Mouse (Mus musculus) hindbrain, embryonic 10.5 days (tissue): ENCODE data around the gene Dzip1l. TPM values are rescaled to one million over a fixed set of nuclear protein-coding genes. Genes with fewer than 3 reads are reported as not detected.
A peak's percentile ranks its signal among the peaks of the same experiment; 100 is the strongest.

ENCODE experiments used
- DNase-seq: peaks from one replicate; pipeline ENCODE4 v3.0.0-alpha.2; 2017; ENCODE audit warnings: low spot score
- H3K27ac ChIP-seq: fragments of 300-500 bp; sonication (generic); 2 replicates; pipeline ENCODE4 v1.5.1; 2016; ENCODE audit warnings: mild to moderate bottlenecking, moderate library complexity
- H3K27me3 ChIP-seq: fragments of 300-500 bp; sonication (generic); 2 replicates; pipeline ENCODE4 v1.6.1; 2016; ENCODE audit warnings: mild to moderate bottlenecking; ENCODE audit not compliant: poor library complexity, insufficient read depth, severe bottlenecking
- H3K36me3 ChIP-seq: fragments of 300-500 bp; sonication (generic); 2 replicates; pipeline ENCODE4 v1.6.1; 2016; ENCODE audit warnings: mild to moderate bottlenecking, moderate library complexity
- H3K4me1 ChIP-seq: fragments of 300-500 bp; sonication (generic); replicated peaks from 2 replicates; pipeline ENCODE4 v1.6.1; 2016; ENCODE audit warnings: mild to moderate bottlenecking
- H3K4me3 ChIP-seq: fragments of 300-500 bp; sonication (generic); 2 replicates; pipeline ENCODE4 v1.5.1; 2016; ENCODE audit warnings: mild to moderate bottlenecking, moderate library complexity
- H3K9me3 ChIP-seq: fragments of 300-500 bp; sonication (generic); 2 replicates; pipeline ENCODE4 v1.6.1; 2016; ENCODE audit warnings: mild to moderate bottlenecking, moderate library complexity
- WGBS: fragments of 180-500 bp; shearing (Covaris S2); methylation state at CpG from one replicate; pipeline ENCODE4 v1.1.7; 2016; 5-methylcytosine and 5-hydroxymethylcytosine counted together
- polyA plus RNA-seq: library from polyadenylated mRNA; unstranded; fragments of >200 nt; fragmentation: Nextera tagmentation; extraction: Ambion mirVana; gene quantifications from 2 replicates; pipeline ENCODE4 v1.2.1, GENCODE M21; 2016

Dzip1l gene
- polyA plus RNA-seq, 1 experiment from 2014 or later = 26.8 TPM

GRCm38 (mm10) chr9:99662887-99663286 is 33.6 kb downstream of the Dzip1l start:
- 93% methylated on average over 10 of the region's 10 CpGs for WGBS
- Histone ChIP-seq H3K27me3 (no peaks in the 10 kb centered on the region), H3K27ac (no peak overlapping the region), H3K4me3 (no peak overlapping the region), H3K36me3 (peaks cover 86% of the 10 kb centered on the region), H3K4me1 (no peaks in the 10 kb centered on the region), H3K9me3 (no peaks in the 10 kb centered on the region)
- no peak for DNase-seq

- no peaks in the 10 kb centered on the region for H3K4me1 ChIP-seq
- WGBS = 81% methylated on average over 8 of the region's 8 CpGs
- H3K9me3 ChIP-seq = peaks cover 5% of the 10 kb centered on the region; the same call in 1 of the 2 replicates
- H3K27ac ChIP-seq = no peak overlapping the region
- peaks cover 89% of the 10 kb centered on the region for H3K36me3 ChIP-seq
- DNase-seq = no peak
- H3K4me3 ChIP-seq = no peak overlapping the region
- no peaks in the 10 kb centered on the region for H3K27me3 ChIP-seq
Observed at GRCm38 (mm10) chr9:99667596-99667995, 38.3 kb downstream of the Dzip1l start.

- peaks cover 59% of the 10 kb centered on the region for H3K36me3 ChIP-seq
- DNase-seq = no peak
- WGBS = 53% methylated on average over 2 of the region's 2 CpGs
Observed at GRCm38 (mm10) chr9:99671603-99672002, 42.3 kb downstream of the Dzip1l start.

GRCm38 (mm10) chr9:99675714-99676113 is 46.4 kb downstream of the Dzip1l start:
- Histone ChIP-seq H3K4me1 (no peaks in the 10 kb centered on the region), H3K27me3 (no peaks in the 10 kb centered on the region), H3K4me3 (no peak overlapping the region), H3K36me3 (peaks cover 18% of the 10 kb centered on the region; the same call in 1 of the 2 replicates), H3K27ac (no peak overlapping the region), H3K9me3 (no peaks in the 10 kb centered on the region)
- 90% methylated on average over 3 of the region's 3 CpGs for WGBS
- no peak for DNase-seq

More at GRCm38 (mm10) chr9:99671603-99672002, 42.3 kb downstream of the Dzip1l start:
- Histone ChIP-seq H3K9me3 (peaks cover 5% of the 10 kb centered on the region; the same call in 1 of the 2 replicates), H3K4me1 (no peaks in the 10 kb centered on the region), H3K4me3 (no peak overlapping the region), H3K27me3 (no peaks in the 10 kb centered on the region), H3K27ac (no peak overlapping the region)

DNA sequence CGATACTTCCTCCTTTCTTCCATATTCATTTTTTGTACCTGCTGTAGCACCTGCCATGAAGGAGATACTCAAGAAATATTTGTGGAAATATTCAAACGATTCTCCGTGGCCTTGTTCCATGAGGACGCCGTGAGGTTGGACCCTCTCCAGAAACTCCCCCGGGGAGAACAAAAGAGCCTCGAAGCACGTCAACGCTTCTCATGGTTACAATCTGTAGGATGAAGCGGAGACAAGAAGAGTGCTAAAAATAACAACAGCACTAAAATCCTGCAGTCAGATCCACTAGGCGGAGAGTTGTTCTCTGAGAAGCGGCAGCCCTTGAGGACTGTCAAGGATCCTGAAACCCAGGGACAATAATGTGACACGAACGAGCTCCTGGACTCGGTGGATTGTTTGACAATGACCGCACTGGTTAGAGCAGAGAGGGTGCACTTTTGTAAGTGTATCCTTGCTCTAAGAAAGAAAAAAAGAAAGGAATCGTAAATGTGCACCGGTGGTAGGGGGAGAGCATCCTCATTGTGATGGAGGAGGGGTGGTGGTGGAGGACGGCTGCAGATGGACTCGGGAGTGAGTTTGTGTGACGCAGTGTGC is 52.8 kb downstream of the Dzip1l start:
- 87% methylated on average over 21 of the region's 21 CpGs for WGBS
- DNase-seq = no peak
- no peak overlapping the region for H3K27ac ChIP-seq
- no peak overlapping the region for H3K4me3 ChIP-seq
- H3K9me3 ChIP-seq = no peaks in the 10 kb centered on the region
- no peaks in the 10 kb centered on the region for H3K36me3 ChIP-seq
- H3K4me1 ChIP-seq = peaks cover 4% of the 10 kb centered on the region
- no peaks in the 10 kb centered on the region for H3K27me3 ChIP-seq

DNA sequence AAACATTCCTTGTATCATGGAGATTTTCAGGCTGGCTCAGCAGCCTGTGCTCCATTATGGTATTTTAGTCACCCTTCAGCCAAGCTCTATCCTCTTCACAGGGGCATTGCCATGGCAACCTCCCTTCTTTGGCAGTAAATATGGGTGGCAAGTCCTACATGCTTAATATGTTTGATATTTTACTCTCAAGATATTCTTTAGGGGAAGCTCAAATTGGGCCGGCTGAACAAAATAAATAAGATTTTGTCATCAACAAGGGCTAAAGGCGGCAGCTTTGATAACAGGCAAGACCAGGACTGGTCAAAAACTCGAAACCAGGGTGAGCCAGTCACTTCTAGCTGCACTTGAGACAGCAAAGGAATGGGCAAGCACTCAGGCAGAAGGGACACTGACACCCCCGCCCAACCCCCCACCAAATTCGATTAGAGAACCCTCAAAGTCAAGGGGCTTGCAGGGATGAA is 55.8 kb downstream of the Dzip1l start:
- Histone ChIP-seq H3K36me3 (no peaks in the 10 kb centered on the region), H3K4me1 (peaks cover 4% of the 10 kb centered on the region), H3K9me3 (no peaks in the 10 kb centered on the region), H3K4me3 (no peak overlapping the region), H3K27me3 (no peaks in the 10 kb centered on the region), H3K27ac (no peak overlapping the region)
- no peak for DNase-seq
- WGBS = 74% methylated on average over 5 of the region's 5 CpGs

GRCm38 (mm10) chr9:99685536-99686231 is 56.4 kb downstream of the Dzip1l start:
- H3K4me1 ChIP-seq = peaks cover 4% of the 10 kb centered on the region
- H3K27ac ChIP-seq = no peak overlapping the region
- WGBS = 76% methylated on average over 5 of the region's 5 CpGs
- H3K4me3 ChIP-seq = no peak overlapping the region
- H3K36me3 ChIP-seq = no peaks in the 10 kb centered on the region
- H3K9me3 ChIP-seq = no peaks in the 10 kb centered on the region
- no peaks in the 10 kb centered on the region for H3K27me3 ChIP-seq
- DNase-seq = no peak

DNA sequence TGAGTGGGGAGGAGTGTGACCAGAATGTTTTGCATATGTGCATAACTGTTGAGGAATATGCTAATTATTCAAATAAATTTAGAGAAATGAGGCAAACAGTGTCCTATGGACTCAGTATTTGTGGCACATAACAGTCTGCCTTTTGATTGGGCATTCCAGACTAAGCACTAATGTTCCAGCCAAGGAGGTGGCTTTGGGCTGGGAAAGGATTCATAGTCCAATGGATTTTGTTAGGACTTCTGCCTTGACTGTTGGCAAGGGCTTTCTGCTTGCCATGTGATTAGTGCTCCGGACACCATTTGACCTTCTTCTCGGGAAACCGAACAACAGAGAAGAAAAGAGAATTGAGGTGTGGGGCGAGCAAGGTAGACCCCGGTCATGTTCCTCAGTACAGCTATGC is 60.5 kb downstream of the Dzip1l start:
- WGBS = 96% methylated on average over 5 of the region's 5 CpGs
- no peaks in the 10 kb centered on the region for H3K9me3 ChIP-seq
- DNase-seq = no peak
- H3K27me3 ChIP-seq = no peaks in the 10 kb centered on the region
- no peak overlapping the region for H3K27ac ChIP-seq
- no peak overlapping the region for H3K4me3 ChIP-seq
- H3K4me1 ChIP-seq = peaks cover 4% of the 10 kb centered on the region
- H3K36me3 ChIP-seq = no peaks in the 10 kb centered on the region

DNA sequence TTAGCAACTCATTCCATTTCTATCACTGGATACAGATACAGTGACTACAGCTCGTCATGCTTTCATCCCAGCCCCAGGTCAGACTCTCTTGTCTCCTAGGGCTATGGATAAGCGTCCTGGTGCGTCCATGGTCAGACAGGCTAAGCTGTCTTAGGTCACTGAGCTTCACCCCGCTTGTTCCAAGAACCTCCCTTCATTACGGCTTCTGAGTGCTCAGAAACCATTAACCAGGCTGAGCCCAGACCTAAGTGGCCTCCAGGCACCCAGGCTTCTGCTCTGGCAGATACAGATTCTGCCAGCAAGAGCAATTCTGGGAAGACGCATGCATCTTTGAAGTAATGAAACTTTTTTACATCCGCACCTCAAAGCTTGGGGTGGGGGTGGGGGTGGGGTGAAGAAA is 61.1 kb downstream of the Dzip1l start:
- Histone ChIP-seq H3K36me3 (no peaks in the 10 kb centered on the region), H3K9me3 (no peaks in the 10 kb centered on the region), H3K27me3 (no peaks in the 10 kb centered on the region), H3K27ac (no peak overlapping the region), H3K4me3 (no peak overlapping the region), H3K4me1 (peaks cover 2% of the 10 kb centered on the region)
- DNase-seq = no peak
- 87% methylated on average over 7 of the region's 7 CpGs for WGBS

DNA sequence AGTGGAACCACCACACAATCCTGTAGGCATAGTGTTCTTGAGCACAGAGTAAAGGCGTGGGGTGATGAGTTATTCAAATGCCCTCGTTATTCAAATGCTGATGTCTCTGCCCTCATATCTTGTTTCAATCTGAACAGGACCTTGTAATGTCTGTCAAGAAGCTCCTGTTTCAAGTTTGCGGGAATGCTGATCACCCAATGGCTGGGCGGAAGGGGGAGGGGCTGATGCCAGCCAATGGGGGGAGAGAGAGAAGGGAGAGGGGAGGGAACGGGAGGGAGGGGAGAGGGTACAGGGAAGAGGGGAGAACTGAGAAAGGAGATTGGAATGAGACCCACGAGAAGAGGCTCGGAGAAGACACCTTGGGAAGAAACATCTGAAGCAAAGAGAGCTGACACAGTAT is 65.7 kb downstream of the Dzip1l start:
- WGBS = 64% methylated on average over 7 of the region's 7 CpGs
- DNase-seq = peak; percentile 9
- no peaks in the 10 kb centered on the region for H3K4me1 ChIP-seq
- H3K9me3 ChIP-seq = no peaks in the 10 kb centered on the region
- no peaks in the 10 kb centered on the region for H3K27me3 ChIP-seq
- H3K27ac ChIP-seq = no peak overlapping the region
- H3K4me3 ChIP-seq = no peak overlapping the region
- no peaks in the 10 kb centered on the region for H3K36me3 ChIP-seq

DNA sequence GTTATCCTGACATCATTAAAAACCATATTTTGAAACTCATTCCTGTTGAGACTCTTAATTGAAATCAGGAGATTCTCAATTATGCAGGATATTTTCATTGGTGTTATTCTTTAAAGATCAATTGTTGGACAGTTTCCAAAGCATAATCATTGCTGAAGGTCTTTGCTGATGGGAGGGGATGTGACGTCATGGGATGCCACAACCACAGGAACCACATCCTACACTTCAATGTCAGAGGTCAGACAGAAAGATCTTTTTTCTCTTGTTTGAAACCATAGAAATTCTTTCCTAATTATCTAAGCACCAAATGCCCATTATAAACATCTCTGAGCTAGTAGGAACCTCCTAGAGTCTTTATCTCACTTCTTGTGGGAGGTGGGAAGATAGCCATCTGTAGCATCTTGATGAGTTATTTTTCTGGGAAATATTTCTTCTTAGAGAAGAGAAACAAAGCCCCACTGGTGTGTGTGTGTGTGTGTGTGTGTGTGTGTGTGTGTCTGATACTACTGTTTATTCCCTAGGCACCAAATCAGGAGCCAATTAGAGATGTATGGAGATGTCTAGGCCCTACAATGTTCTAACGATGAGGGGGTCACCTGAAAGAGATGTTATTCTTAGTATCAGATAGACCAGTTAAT is 70.6 kb downstream of the Dzip1l start:
- H3K9me3 ChIP-seq = no peaks in the 10 kb centered on the region

DNA sequence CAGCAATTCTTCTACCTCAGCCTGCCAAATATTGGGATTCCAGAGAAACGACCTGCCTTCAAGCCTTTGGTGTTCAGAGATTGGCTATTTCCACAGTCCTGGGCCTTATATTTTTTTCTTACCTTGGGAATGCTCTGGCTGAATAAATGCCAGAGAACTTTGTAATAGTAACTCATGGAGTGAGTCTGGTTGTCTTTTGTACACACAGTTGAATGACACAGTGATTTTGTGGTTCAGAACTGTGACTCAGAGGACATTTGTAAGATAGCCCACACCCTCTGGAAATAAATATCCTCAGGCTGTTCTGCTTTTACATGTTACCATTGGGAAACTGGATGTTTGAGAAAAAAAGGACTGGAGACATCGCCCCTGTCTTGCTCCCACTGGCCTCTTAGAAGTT is 71.9 kb downstream of the Dzip1l start:
- H3K27me3 ChIP-seq = no peaks in the 10 kb centered on the region
- H3K4me1 ChIP-seq = no peaks in the 10 kb centered on the region
- H3K9me3 ChIP-seq = no peaks in the 10 kb centered on the region
- no peak overlapping the region for H3K4me3 ChIP-seq
- H3K27ac ChIP-seq = no peak overlapping the region
- WGBS = 90% methylated on average over 2 of the region's 2 CpGs
- DNase-seq = no peak
- no peaks in the 10 kb centered on the region for H3K36me3 ChIP-seq

More for the DNA sequence above, 70.6 kb downstream of the Dzip1l start:
- Histone ChIP-seq H3K27me3 (no peaks in the 10 kb centered on the region), H3K27ac (no peak overlapping the region), H3K36me3 (no peaks in the 10 kb centered on the region), H3K4me1 (no peaks in the 10 kb centered on the region), H3K4me3 (no peak overlapping the region)
- no peak for DNase-seq
- WGBS = 84% methylated on average over 2 of the region's 2 CpGs

DNA sequence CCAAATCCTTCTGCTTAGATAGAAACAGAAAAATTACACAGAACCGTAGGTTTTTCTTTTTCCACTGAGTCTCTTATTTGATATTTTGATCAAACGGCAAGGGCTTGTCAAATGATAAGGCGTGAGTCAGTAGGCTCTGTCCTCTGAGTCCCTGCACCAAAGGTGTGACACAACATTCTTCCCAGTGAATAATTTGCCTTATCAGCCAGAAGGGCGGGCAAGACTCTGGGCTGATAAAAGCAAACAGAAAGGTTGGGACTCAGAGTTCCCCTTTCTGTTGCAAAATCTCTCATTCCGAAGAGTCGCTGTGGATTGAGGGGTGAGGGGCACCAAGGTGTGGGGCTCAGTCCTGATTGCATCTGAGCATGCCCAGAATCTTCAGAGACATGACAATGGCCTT is 72.9 kb downstream of the Dzip1l start:
- no peak overlapping the region for H3K4me3 ChIP-seq
- no peak for DNase-seq
- WGBS = 89% methylated on average over 6 of the region's 6 CpGs

More for the DNA sequence above, 72.9 kb downstream of the Dzip1l start:
- no peak overlapping the region for H3K27ac ChIP-seq
- H3K36me3 ChIP-seq = no peaks in the 10 kb centered on the region
- no peaks in the 10 kb centered on the region for H3K9me3 ChIP-seq
- H3K4me1 ChIP-seq = no peaks in the 10 kb centered on the region
- no peaks in the 10 kb centered on the region for H3K27me3 ChIP-seq
